Comparison of ENCODE assay signal across 8 mouse cellular contexts in genomic region chr14:122474891-122475556, GRCm38 (mm10). TPM values are rescaled to one million over a fixed set of nuclear protein-coding genes. Genes with fewer than 3 reads are reported as not detected.
DNase-seq lines count a peak whose midpoint lies in the region; ATAC-seq and TF ChIP-seq lines count a peak whose summit lies in the region.

TSS of gene Zic2 (plus strand) at chr14:122475435.

- H3K27ac ChIP-seq in heart, embryonic 14.5 days (replicated peaks in 1 of 2; ENCODE audit: control insufficient read depth in 1 of 2, insufficient read depth in 1 of 2, low read depth in 2 of 2, low read length in 2 of 2) = no peak within 1 kb of the TSS
- H3K27ac ChIP-seq in liver, embryonic 13.5 days = no peak within 1 kb of the TSS

- H3K36me3 ChIP-seq in heart, embryonic 14.5 days (ENCODE audit: control insufficient read depth, insufficient read depth, low read length) = no peaks in the 10 kb centered on the region
- no peaks in the 10 kb centered on the region for H3K36me3 ChIP-seq in G1E (replicated peaks)
- no peaks in the 10 kb centered on the region for H3K36me3 ChIP-seq in liver, embryonic 13.5 days
- H3K36me3 ChIP-seq in splenic B cell, adult 2 months (ENCODE audit: control insufficient read depth, insufficient read depth, low read length, poor library complexity, severe bottlenecking) = no peaks in the 10 kb centered on the region

- peaks cover 94% of the 10 kb centered on the region for H3K27me3 ChIP-seq in heart, embryonic 14.5 days (ENCODE audit: control insufficient read depth, insufficient read depth, low read length)
- peaks cover 19% of the 10 kb centered on the region; the same call in 1 of the 2 replicates for H3K27me3 ChIP-seq in G1E (ENCODE audit: insufficient read depth, low read length)
- peaks cover 99% of the 10 kb centered on the region for H3K27me3 ChIP-seq in liver, embryonic 13.5 days
- H3K27me3 ChIP-seq in splenic B cell, adult 2 months (ENCODE audit: control insufficient read depth, insufficient read depth, low read length, poor library complexity, severe bottlenecking) = peaks cover 8% of the 10 kb centered on the region; the same call in 1 of the 2 replicates

- 0% methylated on average over 38 of the region's 73 CpGs for WGBS in heart, embryonic 14.5 days
- under 1% methylated on average over 34 of the region's 73 CpGs for WGBS in liver, embryonic 13.5 days (ENCODE audit: insufficient replicate concordance)

- no peak for DNase-seq in heart, postnatal 25 days (ENCODE audit: low spot score)
- DNase-seq in G1E (ENCODE audit: low spot score) = no peak
- DNase-seq in embryo, embryonic 10.5 days (ENCODE audit: low spot score) = peak; percentile 80
- DNase-seq in liver, embryonic 13.5 days = no peak
- peak; percentile 49 for DNase-seq in splenic B cell, adult 2 months (ENCODE audit: low read depth, low spot score)
- DNase-seq in testis, postnatal 10 days (ENCODE audit: low spot score) = no peak

- intact Hi-C loops in heart, postnatal 25 days (cut with DNase I) = loop anchor here (10.0 kb wide), 1 partner anchor 290 kb away; the partner anchor contains the start of gene Clybl

- no peaks in the 10 kb centered on the region for H3K9me3 ChIP-seq in heart, embryonic 14.5 days (ENCODE audit: control insufficient read depth, low read length)
- peaks cover 39% of the 10 kb centered on the region for H3K9me3 ChIP-seq in G1E (replicated peaks)
- no peaks in the 10 kb centered on the region for H3K9me3 ChIP-seq in liver, embryonic 13.5 days (replicated peaks)

- H3K4me1 ChIP-seq in heart, embryonic 14.5 days (ENCODE audit: control insufficient read depth in 2 of 2, insufficient read depth in 2 of 2, low read length in 2 of 2) = peaks cover 6 to 18% of the 10 kb centered on the region in 2 experiments; a peak in 3 of 4 replicates
- no peaks in the 10 kb centered on the region for H3K4me1 ChIP-seq in G1E (ENCODE audit: insufficient read depth, low read depth, low read length)
- peaks cover 15% of the 10 kb centered on the region for H3K4me1 ChIP-seq in liver, embryonic 13.5 days (replicated peaks)

- peak; percentile 28; the same call in 1 of the 2 replicates for ATAC-seq in heart, embryonic 14.5 days (ENCODE audit: insufficient number of reproducible peaks, insufficient read depth, low FRiP score, low read depth)
- ATAC-seq in G1E (ENCODE audit: extremely low read depth, insufficient number of reproducible peaks, low FRiP score, poor library complexity, severe bottlenecking) = no peak
- peak; percentile 30 for ATAC-seq in inflammation-experienced regulatory T-cells, adult 6 months
- 0 out of 2 replicates have a peak, but pooled peaks have one; percentile 47 for ATAC-seq in liver, embryonic 13.5 days (ENCODE audit: low read depth)

- H3K4me2 ChIP-seq in heart, embryonic 14.5 days (ENCODE audit: low read length) = peak within 1 kb of the TSS; percentile 79
- peak within 1 kb of the TSS; percentile 57 for H3K4me2 ChIP-seq in liver, embryonic 13.5 days

- peak within 1 kb of the TSS; percentile 41; the same call in 1 of the 2 replicates for H3K9ac ChIP-seq in heart, embryonic 14.5 days (ENCODE audit: low read length)
- H3K9ac ChIP-seq in liver, embryonic 13.5 days = no peak within 1 kb of the TSS

- no peak for TF ChIP-seq CTCF in G1E (IDR thresholded peaks at IDR 0.05; ENCODE audit: low read depth, low read length)

- peak within 1 kb of the TSS; percentile 41 to 50 for H3K4me3 ChIP-seq in heart, embryonic 14.5 days (ENCODE audit: control insufficient read depth in 1 of 2, insufficient read depth in 1 of 2, low read depth in 1 of 2, low read length in 2 of 2)
- peak within 1 kb of the TSS; percentile 37; the same call in 1 of the 2 replicates for H3K4me3 ChIP-seq in G1E (ENCODE audit: low read depth, low read length)
- H3K4me3 ChIP-seq in liver, embryonic 13.5 days (replicated peaks) = peak within 1 kb of the TSS; percentile 38

RNA-seq across cellular contexts. Expression of gene Zic2, which starts in this region (rescaled TPM):
- polyA plus RNA-seq in heart, embryonic 14.5 days (2014; fragmentation: Nextera tagmentation; extraction: Ambion mirVana) = not detected in 2 replicates
- total RNA-seq in heart, postnatal 25 days (2021) = not detected
- not detected in 2 replicates for total RNA-seq in G1E (2014; fragmentation: Nextera tagmentation)
- total RNA-seq in G1E (2017) = 0.16 TPM in 1 of 2 replicates, not detected in the other
- polyA plus RNA-seq in G1E (2012) = not detected in 2 replicates
- polyA plus RNA-seq in inflammation-experienced regulatory T-cells, adult 6 months (2017; shearing (Covaris generic)) = not detected
- not detected in 2 replicates for polyA plus RNA-seq in liver, embryonic 13.5 days (2015; fragmentation: Nextera tagmentation; extraction: Ambion mirVana)

Comparison
In these comparisons a context has a peak if more than half of its experiments do, and no peak if none do; other contexts are left out.
1. Peak in ATAC-seq, H3K4me3 ChIP-seq, H3K9ac ChIP-seq and H3K4me2 ChIP-seq in heart, embryonic 14.5 days; RNA of the gene not detected or under 1 TPM.
2. Peak in ATAC-seq in inflammation-experienced regulatory T-cells, adult 6 months; RNA of the gene not detected or under 1 TPM.
3. Peak in ATAC-seq, H3K4me3 ChIP-seq and H3K4me2 ChIP-seq in liver, embryonic 13.5 days; RNA of the gene not detected or under 1 TPM.
4. DNase-seq: peak in embryo, embryonic 10.5 days (single experiment) and splenic B cell, adult 2 months (single experiment); none in heart, postnatal 25 days (single experiment), G1E (single experiment), liver, embryonic 13.5 days (single experiment) and testis, postnatal 10 days (single experiment).
5. Peak in every context shown above with its lines, with median percentiles within 50 percentile points of each other: H3K4me3 ChIP-seq.